8 mouse cellular contexts compared by ENCODE assay signal in the genomic region with DNA sequence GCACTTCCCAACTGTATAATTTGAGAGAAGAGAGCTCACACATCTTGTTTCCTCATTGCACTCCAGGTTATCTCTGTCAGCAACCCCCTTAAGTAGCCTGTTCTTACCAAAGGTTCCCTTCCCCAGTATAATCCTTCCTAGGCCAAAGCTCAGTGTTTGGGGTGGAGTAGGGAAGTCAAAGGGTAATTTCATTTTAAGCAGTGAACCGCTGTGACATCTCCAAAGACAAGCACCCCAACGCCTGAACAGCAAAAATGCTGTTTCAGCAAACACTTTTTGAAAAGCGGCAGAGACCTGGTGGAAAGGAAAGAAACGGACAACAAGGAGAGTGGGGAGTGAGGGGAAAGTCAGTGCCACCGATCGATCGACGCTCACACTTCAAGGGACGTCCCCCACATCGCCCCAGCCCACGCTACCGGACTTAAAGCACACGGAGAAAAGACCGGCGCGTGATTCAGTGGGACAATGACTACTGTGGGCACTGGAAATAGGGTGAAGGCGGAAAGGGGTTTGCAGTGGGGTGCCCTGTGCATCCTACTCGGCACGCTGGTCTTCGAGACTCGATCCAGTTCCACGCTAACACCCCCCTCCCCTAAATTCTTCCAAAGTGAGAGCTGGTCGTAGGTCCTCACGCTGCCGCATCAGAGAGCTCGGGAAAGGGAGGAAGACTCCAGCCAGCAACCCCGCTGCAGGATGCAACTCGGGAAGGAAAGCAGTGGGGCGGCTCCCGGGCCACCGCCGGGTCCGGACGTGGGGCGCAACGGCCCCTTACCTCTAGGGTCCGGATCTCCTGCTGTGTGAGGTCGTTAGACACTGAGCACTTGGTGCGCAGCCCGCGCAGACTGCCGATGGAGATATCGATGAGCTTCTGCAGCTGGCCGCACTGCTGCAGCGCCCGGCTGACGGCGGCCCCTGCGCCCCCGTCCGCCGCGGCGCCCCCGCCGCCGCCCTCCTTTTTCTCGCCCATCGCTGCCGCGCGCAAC. TPM values are rescaled to one million over a fixed set of nuclear protein-coding genes. Genes with fewer than 3 reads are reported as not detected.
DNase-seq lines count a peak whose midpoint lies in the region; ATAC-seq and TF ChIP-seq lines count a peak whose summit lies in the region.

No protein-coding gene starts in this region.

- no peaks in the 10 kb centered on the region for H3K36me3 ChIP-seq in spleen, adult 2 months (ENCODE audit: control insufficient read depth, insufficient read depth, low read length)
- no peaks in the 10 kb centered on the region for H3K36me3 ChIP-seq in forebrain, embryonic 12.5 days (replicated peaks)
- H3K36me3 ChIP-seq in hindbrain, embryonic 16.5 days (ENCODE audit: control insufficient read depth, insufficient read depth, low read length): no peaks in the 10 kb centered on the region

- H3K4me3 ChIP-seq in spleen, adult 2 months (ENCODE audit: extremely low read depth, insufficient read depth, insufficient read length): peak overlapping the region; percentile 72
- H3K4me3 ChIP-seq in forebrain, embryonic 12.5 days (replicated peaks): peak overlapping the region; percentile 83
- peak overlapping the region; percentile 81 for H3K4me3 ChIP-seq in hindbrain, embryonic 16.5 days (ENCODE audit: low read length)
- peak overlapping the region; percentile 77 for H3K4me3 ChIP-seq in lung, adult 2 months (replicated peaks; ENCODE audit: extremely low read depth, low read depth, low read length)

- TF ChIP-seq CTCF in spleen, adult 2 months (IDR thresholded peaks at IDR 0.05; ENCODE audit: extremely low read depth, insufficient read depth, insufficient read length, insufficient replicate concordance): no peak
- no peak for TF ChIP-seq CTCF in lung, adult 2 months (IDR thresholded peaks at IDR 0.05; ENCODE audit: insufficient read depth, low read length)

- H3K4me1 ChIP-seq in spleen, adult 2 months (ENCODE audit: control insufficient read depth, insufficient read depth, insufficient read length): peaks cover 9% of the 10 kb centered on the region; the same call in 1 of the 2 replicates
- H3K4me1 ChIP-seq in forebrain, embryonic 12.5 days: peaks cover 39% of the 10 kb centered on the region
- peaks cover 19% of the 10 kb centered on the region for H3K4me1 ChIP-seq in hindbrain, embryonic 16.5 days (ENCODE audit: control insufficient read depth, insufficient read depth, low read depth, low read length)
- peaks cover 7% of the 10 kb centered on the region for H3K4me1 ChIP-seq in lung, adult 2 months (ENCODE audit: control insufficient read depth, insufficient read depth, low read length)

- peak overlapping the region; percentile 73 for H3K27ac ChIP-seq in spleen, adult 2 months (ENCODE audit: insufficient read depth, low read length)
- peak overlapping the region; percentile 93 for H3K27ac ChIP-seq in forebrain, embryonic 12.5 days
- peak overlapping the region; percentile 92 for H3K27ac ChIP-seq in hindbrain, embryonic 16.5 days (ENCODE audit: low read depth, low read length)

- WGBS in spleen, adult 2 months: 1% methylated on average over 59 of the region's 62 CpGs
- under 1% methylated on average over 46 of the region's 62 CpGs for WGBS in forebrain, embryonic 12.5 days
- under 1% methylated on average over 45 of the region's 62 CpGs for WGBS in hindbrain, embryonic 16.5 days
- WGBS in lung, adult 2 months: under 1% methylated on average over 53 of the region's 62 CpGs

- H3K27me3 ChIP-seq in spleen, adult 2 months (ENCODE audit: control insufficient read depth, insufficient read depth, low read length): no peaks in the 10 kb centered on the region
- no peaks in the 10 kb centered on the region for H3K27me3 ChIP-seq in forebrain, embryonic 12.5 days
- no peaks in the 10 kb centered on the region for H3K27me3 ChIP-seq in hindbrain, embryonic 16.5 days (replicated peaks; ENCODE audit: control insufficient read depth, insufficient read depth, low read length)

- no peaks in the 10 kb centered on the region for H3K9me3 ChIP-seq in forebrain, embryonic 12.5 days
- H3K9me3 ChIP-seq in hindbrain, embryonic 16.5 days (ENCODE audit: control insufficient read depth, low read length): no peaks in the 10 kb centered on the region

- H3K4me2 ChIP-seq in forebrain, embryonic 12.5 days: peak overlapping the region; percentile 76
- H3K4me2 ChIP-seq in hindbrain, embryonic 16.5 days (ENCODE audit: low read length): peak overlapping the region; percentile 58

- peak in 1 of 2 experiments; percentile 30 for DNase-seq in spleen, adult 2 months (ENCODE audit: low read depth in 1 of 2, low spot score in 2 of 2)
- DNase-seq in spleen, adult 12 weeks (ENCODE audit: low spot score): no peak
- DNase-seq in adrenal gland, postnatal 10 days: peak; percentile 56
- no peak for DNase-seq in lung, adult 2 months
- DNase-seq in right cerebral cortex, adult 2 months (ENCODE audit: low spot score in 2 of 2): peak; percentile 19 to 47
- no peak for DNase-seq in natural killer cell, adult 2 months (ENCODE audit: low spot score in 2 of 2)

- no peak for TF ChIP-seq POLR2A in spleen, adult 2 months (IDR thresholded peaks at IDR 0.05; ENCODE audit: low read depth, low read length)
- no peak for TF ChIP-seq POLR2A in lung, adult 2 months (IDR thresholded peaks at IDR 0.05; ENCODE audit: borderline replicate concordance, extremely low read depth, low read depth, low read length)

- peak overlapping the region; percentile 89 for H3K9ac ChIP-seq in forebrain, embryonic 12.5 days
- peak overlapping the region; percentile 90 for H3K9ac ChIP-seq in hindbrain, embryonic 16.5 days (ENCODE audit: low read depth, low read length)

- peak; percentile 8; the same call in 1 of the 2 replicates for ATAC-seq in forebrain, embryonic 12.5 days (ENCODE audit: low FRiP score)
- peak; percentile 5; the same call in 1 of the 2 replicates for ATAC-seq in hindbrain, embryonic 16.5 days

RNA-seq across cellular contexts. Expression of a gene that starts 0.6 kb away (rescaled TPM):
- polyA plus RNA-seq in spleen, adult 2 months (2012; rRNA removed): 14.5 and 25.0 TPM in 2 replicates
- total RNA-seq in adrenal gland, postnatal 10 days (2021): 10 to 100 TPM; 12.0 to 17.3 TPM
- 4.7 and 7.6 TPM in 2 replicates for polyA plus RNA-seq in forebrain, embryonic 12.5 days (2016; fragmentation: Nextera tagmentation; extraction: Ambion mirVana)
- polyA plus RNA-seq in hindbrain, embryonic 16.5 days (2015; fragmentation: Nextera tagmentation; extraction: Ambion mirVana): 4.4 and 6.1 TPM in 2 replicates
- 20.7 and 21.9 TPM in 2 replicates for polyA plus RNA-seq in lung, adult 2 months (2012; rRNA removed)

Comparison
In these comparisons a context has a peak if more than half of its experiments do, and no peak if none do; other contexts are left out.
1. DNase-seq: peak in adrenal gland, postnatal 10 days (single experiment) and right cerebral cortex, adult 2 months (2 of 2); none in spleen, adult 12 weeks (single experiment), lung, adult 2 months (single experiment) and natural killer cell, adult 2 months (0 of 2).
2. Peak in every context shown above with its lines, with median percentiles within 50 percentile points of each other: H3K27ac ChIP-seq and H3K4me3 ChIP-seq.